Mouse (Mus musculus): ENCODE measurements around the gene Alox12b. TPM values are rescaled to one million over a fixed set of nuclear protein-coding genes. Genes with fewer than 3 reads are reported as not detected.

The Alox12b gene
- total RNA-seq, 2 experiments from 2014 or later, result 4.0 to 7.2 TPM

DNA sequence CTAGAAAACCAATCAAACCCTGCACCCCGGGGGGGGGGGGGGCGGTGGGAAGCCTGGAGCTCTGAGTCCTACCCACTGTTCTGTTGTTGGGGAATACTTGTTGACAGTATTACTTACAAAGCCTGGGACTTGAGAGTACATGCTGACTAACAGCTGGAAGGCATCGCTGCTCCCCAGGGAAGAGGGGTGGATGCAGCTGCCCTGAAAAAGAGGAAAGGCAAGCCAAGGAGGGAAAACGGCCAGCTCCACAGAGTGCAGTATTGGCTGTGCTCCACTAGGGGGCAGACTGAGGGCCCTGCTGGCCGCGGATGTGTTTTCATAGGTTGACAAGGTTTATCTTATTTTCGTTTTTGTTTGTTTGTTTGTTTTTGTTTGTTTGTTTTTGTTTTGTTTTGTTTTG lies 14.8 kb downstream of the Alox12b start:
- peak in 1 of 2 experiments; percentile 57 for DNase-seq (ENCODE audit: extremely low spot score in 1 of 2, low spot score in 1 of 2)

DNA sequence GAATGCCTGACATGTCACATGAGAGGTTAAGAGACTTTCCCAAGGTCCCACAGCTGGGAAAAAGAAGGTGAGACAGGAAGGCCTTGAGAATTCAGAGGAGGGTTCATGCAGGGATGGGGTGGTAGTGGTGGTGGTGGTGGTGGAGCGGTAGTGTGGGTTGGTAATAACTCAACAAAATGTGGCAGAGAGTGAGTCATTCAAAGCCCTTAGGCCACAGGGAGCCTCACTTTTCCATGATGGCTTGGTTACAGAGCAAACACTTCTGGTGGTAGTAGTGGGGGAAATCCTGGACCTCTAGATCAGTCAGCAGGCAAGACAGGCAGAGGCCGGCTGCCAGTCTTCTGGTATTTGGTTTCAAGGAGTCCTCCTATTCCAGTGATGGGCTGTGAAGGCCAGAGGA lies 15.8 kb downstream of the Alox12b start:
- DNase-seq (ENCODE audit: extremely low spot score in 1 of 2, low spot score in 1 of 2), result no peak

DNA sequence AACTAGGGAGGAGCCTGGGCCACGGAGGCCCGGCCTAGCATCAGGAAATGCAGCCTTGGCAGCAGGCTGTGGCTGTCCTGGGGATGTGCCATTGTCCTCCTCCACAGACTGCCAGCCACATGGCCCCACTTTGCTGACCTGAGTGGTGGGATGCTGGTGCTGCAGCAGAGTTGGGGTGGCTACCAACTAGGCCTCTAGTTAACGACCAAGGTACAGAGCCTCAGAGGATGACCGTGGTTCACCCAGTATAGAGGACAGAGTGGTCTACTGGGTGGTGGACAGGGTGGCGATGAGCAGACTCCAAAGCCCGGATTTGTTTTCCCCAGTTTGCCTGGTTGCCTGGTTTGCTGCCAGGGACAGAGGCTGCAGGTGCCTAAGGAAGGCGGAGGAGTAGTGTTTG lies 17.9 kb downstream of the Alox12b start:
- DNase-seq (ENCODE audit: extremely low spot score in 1 of 2, low spot score in 1 of 2), result no peak

DNA sequence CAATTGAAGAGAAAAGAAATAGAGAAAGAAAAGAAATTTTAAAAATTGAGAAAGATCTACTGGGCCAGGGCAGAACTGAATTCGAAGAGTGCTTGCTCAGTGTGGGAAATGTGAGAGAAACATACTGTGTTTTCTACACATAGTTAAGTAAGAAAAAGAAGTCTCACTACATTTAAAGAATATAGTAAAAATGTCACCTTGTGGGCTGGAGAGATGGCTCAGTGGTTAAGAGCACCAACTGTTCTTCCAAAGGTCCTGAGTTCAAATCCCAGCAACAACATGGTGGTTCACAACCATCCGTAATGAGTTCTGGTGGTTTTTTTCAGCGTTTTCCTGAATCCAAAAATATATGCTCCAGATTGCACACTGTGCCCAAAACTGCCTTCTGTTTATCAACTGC lies 21.7 kb downstream of the Alox12b start:
- DNase-seq (ENCODE audit: extremely low spot score in 1 of 2, low spot score in 1 of 2), result no peak

DNA sequence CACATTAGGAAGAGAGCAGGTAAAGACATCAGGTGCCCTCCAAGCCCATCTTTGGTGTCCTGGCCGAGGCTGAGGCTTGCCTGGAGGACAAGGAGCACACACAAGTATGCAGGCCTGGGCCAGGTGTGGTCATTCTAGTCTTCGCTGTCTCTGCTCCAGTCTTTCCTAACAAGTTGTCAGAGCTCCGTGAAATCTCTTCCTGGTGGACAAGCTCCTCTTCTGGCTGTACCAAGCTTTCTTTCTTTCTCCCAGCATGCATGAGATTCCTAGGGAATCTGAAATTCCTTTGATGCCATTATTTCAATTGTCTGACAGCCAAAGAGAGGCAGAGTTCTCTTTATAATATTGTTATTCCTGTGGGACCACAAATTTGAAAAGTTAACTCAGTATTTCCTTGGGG lies 22.7 kb downstream of the Alox12b start:
- DNase-seq (ENCODE audit: extremely low spot score in 1 of 2, low spot score in 1 of 2), result no peak

DNA sequence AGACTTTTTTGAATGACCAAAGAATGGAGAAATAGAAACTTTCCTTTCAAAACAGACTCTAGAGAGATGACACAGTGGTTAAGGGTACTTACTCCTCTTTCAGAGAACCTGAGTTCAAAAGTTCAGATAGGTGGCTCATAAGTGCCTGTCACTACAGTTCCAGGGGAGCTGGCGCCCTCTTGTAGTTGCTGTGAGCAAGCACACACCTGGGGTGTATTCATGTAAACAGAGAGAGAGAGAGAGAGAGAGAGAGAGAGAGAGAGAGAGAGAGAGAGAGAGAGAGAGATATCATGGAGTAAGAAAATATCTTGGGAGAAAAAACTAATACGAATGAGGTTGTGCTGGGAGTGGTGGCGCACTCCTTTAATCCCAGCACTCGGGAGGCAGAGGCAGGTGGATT lies 23.3 kb downstream of the Alox12b start:
- DNase-seq (ENCODE audit: extremely low spot score in 1 of 2, low spot score in 1 of 2), result no peak

DNA sequence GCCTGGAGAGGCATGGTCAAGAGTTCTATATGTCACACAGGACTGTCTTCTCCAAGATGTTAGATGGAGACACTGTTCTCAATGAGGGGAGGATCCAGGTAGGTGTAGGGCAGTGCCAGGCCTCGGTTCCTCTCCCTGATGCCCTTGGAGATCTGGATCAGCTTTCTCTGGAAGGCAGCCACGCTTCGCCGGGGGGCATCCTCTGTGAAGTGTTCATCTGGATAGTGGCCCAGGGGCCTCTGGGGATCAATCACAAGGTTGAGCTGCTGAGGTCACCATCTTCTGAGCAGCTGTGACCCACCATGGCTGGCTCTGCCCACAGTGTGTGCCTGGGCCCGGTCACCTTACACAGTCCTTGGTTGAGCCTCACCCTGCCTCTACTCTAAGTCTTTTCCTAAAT lies 28.2 kb downstream of the Alox12b start:
- no peak for DNase-seq (ENCODE audit: extremely low spot score in 1 of 2, low spot score in 1 of 2)

DNA sequence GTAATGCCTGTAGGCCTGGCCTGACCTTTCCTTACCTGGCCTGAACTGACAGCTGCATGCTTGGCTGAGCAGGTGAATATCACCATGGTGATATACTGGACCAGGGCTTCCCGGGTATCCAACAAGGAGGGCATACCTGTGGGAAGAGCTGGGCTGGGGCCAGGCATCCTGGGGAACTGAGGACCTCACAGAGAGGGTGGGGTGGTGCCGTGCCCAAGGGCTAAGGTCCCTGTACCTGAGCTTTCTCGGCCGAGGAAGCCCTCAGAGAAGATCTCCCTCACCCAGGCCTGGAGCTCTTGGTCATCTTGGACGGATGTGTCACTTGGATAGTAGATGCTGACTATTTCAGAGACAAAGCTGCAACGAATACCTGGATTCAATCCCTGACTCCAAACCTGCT lies 29.1 kb downstream of the Alox12b start:
- DNase-seq (ENCODE audit: extremely low spot score in 1 of 2, low spot score in 1 of 2), result no peak

DNA sequence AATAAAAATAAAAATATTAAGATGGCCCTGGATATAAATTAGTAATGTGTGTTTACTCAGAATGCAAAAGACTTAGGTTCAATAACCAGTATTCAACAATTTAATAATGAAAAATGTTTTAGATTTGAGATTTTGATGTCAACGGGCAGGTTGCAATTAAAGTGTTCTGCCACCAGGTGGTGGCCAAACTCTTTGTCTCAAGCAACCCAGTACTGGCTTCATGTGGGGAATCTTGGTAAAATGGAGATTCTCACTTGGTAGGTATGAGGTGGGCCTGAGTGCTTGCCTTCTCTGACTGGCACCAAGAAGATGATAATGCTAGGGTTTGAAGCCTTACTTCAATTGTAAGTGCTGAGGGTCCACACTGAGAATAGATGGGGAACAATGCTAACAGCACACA lies 36.1 kb downstream of the Alox12b start:
- peak in 1 of 2 experiments; percentile 47 for DNase-seq (ENCODE audit: extremely low spot score in 1 of 2, low spot score in 1 of 2)

DNA sequence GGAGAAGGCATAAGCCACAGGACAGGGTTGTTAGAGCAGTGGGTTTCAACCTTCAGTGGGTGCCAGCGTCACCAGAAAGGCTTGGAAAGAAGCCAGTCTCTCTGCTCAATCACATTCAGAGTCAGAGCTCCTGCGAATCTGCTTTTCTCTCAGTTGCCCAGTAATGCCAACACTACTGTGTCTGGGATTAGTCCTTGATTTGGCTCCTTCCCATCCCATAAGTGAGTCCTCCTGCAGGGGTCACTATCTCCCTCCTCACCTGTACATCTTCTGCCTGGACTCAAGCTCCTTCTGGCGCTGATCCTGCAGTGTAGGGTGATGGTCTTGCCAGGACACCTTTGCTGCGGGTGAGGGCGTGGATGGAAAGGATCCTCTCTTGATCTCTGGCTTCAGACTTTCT lies 40.0 kb downstream of the Alox12b start:
- DNase-seq (ENCODE audit: extremely low spot score in 1 of 2, low spot score in 1 of 2), result no peak

DNA sequence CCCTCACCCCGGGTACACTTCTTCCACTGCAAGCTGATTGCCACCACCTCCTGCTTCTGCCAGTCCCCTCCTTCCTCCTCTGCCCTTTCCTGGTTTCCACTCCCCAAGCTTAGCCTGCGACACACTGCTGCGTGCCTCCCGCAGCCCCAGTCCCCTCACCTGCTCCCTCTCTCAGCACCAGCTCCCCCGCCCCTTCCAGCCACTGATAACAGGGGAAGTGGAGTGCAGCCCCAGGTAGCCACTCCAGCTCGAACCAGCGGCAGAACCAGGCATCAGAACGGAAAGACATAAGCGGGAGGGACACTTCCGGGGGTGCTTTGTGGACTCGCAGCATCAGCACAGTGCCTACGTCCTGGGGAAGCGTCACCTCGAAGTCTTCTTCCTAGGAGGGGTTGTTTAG lies 40.4 kb downstream of the Alox12b start:
- DNase-seq (ENCODE audit: extremely low spot score in 1 of 2, low spot score in 1 of 2), result no peak

DNA sequence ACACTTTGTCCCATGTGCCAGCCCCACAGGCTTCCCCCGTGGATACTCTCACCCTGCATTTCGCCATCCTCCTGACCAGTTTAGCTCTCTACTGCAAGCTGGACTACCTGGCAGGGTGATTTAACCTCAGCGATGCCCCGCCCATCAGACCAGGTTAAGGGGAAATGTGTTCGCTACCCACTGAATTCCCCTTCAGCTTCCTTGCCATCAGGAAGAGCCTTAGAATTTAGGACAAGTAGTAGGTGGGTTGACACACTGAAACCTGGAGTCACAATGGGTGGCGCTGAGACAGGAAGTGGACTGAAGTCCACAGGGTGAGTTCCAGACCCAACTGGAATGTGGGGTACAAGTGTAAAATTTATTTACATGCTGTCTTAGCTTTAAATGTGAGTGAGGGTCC lies 41.0 kb downstream of the Alox12b start, which contains the start of gene Alox8:
TSS of gene Alox8 (minus strand) at position 101 of the 400 bp plus-strand sequence.
- no peak for DNase-seq (ENCODE audit: extremely low spot score in 1 of 2, low spot score in 1 of 2)

DNA sequence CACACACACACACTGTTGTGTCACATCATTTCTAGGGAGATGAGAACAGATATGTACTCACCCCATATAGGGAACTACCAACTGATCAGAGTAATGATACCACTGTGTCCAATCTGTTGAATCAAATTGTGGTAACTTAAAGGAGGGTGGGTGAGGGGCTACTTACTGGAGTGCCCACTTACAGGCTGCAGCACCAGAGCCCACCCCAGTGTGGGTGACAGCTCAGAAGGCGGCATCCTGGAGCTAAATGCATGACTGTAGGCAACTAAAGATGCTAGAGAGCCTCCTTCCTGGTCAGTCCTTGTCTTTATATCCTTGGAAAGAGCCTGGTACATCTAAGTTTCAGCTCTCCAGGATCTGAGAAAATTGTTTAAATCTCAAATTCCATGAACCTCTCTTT lies 42.5 kb downstream of the Alox12b start:
- no peak for DNase-seq (ENCODE audit: extremely low spot score in 1 of 2, low spot score in 1 of 2)

DNA sequence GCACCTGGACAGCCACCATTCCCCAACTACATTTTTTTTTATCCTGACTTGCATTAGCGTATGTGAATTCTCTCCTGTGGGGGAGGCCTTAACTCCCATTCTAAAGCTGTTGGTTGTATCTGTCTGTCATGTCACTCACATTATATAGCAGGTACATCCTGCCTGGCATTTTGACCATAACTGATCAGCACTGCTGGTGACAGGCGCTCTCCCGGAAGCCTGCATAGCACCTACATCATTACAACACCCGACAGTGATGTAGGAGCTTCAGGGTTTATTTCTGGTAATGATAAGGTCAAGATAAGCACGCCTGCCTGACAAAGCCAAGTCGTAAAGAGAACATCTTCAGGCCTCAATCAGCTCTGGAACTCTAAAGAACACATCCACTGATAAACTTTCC lies 43.4 kb downstream of the Alox12b start:
- no peak for DNase-seq (ENCODE audit: extremely low spot score in 1 of 2, low spot score in 1 of 2)

DNA sequence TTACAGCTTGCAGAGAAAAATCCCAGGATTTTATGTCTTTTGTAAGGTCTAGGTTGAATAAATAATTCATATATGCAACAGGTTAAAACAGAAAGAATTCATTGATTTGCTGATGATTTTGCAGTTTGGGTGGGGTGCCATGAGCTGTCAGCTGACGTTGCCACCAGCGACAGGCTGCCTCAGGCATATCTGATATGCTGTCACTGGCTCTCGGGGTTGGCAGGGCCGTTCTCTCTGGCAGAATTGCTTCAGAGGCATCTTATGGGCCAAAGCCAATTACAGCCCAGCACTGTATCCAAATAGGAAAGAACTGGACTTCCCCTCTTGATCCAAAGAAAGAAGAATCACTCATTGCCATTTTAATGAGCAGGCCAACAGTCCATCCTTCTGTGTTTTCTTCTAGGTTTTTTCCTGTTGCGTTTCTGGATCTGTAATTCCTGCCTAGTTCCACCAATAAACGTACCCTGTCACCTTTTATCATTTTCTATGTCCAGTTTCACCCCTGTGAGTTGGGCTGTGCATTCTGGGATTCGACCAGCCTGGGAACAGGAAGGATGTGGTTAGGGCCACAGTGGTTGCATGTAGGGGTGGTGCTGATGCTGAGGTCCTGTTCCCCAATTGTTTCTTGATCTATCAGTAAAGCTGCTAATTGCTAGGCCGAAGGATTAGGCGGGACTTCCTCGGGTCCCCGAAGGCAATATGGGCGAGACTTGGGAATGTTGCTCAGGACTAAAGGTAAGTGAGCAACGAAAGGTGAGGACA lies 45.9 kb downstream of the Alox12b start:
- no peak for DNase-seq (ENCODE audit: extremely low spot score in 1 of 2, low spot score in 1 of 2)

DNA sequence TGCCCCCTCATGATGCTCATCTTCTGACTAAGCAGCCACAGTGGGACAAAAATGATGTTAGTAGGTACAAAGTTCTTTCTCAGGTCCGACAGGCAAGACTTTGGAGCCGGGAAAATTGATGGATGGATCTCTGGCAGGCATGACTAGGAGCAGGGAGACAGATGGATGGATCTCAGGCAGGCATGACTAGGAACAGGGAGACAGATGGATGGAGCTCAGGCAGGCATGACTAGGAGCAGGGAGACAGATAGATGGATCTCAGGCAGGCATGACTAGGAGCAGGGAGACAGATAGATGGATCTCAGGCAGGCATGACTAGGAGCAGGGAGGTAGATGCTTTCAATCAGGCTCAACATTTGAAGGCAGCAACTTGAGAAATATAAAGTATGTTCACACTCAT lies 54.6 kb downstream of the Alox12b start:
- peak in 1 of 2 experiments; percentile 21 for DNase-seq (ENCODE audit: extremely low spot score in 1 of 2, low spot score in 1 of 2)

DNA sequence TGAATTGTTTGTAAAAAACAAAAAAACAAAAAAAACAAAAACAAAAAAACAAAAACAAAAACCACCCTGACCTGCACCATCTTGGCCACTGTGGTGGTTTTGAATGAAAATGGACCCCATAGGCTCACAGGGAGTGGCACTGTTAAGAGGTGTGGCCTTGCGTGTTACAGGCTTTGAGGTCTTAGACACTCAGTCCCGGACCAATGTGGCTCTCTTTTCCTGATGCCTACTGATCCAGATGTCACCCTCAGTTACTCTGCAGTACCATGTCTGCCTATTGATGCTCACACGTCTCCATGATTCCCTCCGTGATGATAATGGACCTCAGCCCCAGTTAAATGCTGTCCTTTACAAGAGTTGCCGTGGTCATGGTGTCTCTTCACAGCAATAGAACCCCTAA lies 60.6 kb downstream of the Alox12b start:
- no peak for DNase-seq (ENCODE audit: extremely low spot score in 1 of 2, low spot score in 1 of 2)

DNA sequence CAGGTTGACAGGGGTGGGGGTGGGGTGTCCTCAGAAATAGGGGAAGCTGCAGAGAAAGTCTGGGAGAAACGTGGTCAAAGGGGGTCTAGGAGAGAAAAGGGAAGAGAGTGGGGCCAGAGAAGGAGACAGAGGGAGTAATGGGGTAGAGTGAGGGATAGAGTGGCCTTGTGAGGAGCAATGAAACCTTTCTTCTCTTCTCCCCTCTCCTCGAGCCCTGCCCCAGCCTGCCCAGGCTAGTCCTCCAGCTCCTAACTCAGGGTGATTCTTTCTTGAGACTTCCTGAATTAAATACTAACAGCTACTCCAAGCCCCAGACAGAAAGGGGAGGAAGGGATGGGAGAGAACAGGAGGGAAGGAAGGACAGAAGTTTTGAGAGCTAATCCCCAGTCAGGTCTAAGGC lies 61.9 kb downstream of the Alox12b start:
- DNase-seq (ENCODE audit: extremely low spot score in 1 of 2, low spot score in 1 of 2), result no peak

Other genes starting within 250 kb of the Alox12b start
- not detected for gene Odf4, start 229.9 kb upstream of the Alox12b start, total RNA-seq (2021)
- gene Arhgef15, start 199.5 kb upstream of the Alox12b start, total RNA-seq (2021), result 1 to 10 TPM; 5.8 to 6.9 TPM
- gene Slc25a35, start 188.9 kb upstream of the Alox12b start, total RNA-seq (2021), result 1 to 10 TPM; 4.4 to 7.6 TPM
- gene Rangrf, start 181.8 kb upstream of the Alox12b start, total RNA-seq (2021), result 10 to 100 TPM; 15.1 to 18.1 TPM
- 10 to 100 TPM; 18.9 to 29.3 TPM for gene Pfas, start 148.5 kb upstream of the Alox12b start, total RNA-seq (2021)
- gene Ctc1, start 141.1 kb upstream of the Alox12b start, total RNA-seq (2021), result 10 to 100 TPM; 35.5 to 36.0 TPM
- 1 to 10 TPM in 1 of 2 experiments, under 1 TPM in 1; 0.85 to 1.0 TPM for gene Aurkb, start 111.3 kb upstream of the Alox12b start, total RNA-seq (2021)
- 10 to 100 TPM; 27.4 to 31.4 TPM for gene Borcs6, start 97.3 kb upstream of the Alox12b start, total RNA-seq (2021)
- gene Tmem107, start 86.2 kb upstream of the Alox12b start, total RNA-seq (2021), result 10 to 100 TPM; 21.1 to 21.6 TPM
- gene Vamp2, start 68.5 kb upstream of the Alox12b start, total RNA-seq (2021), result 1,000 to 10,000 TPM in 1 of 2 experiments, 100 to 1,000 TPM in 1; 978 to 1,010 TPM
- 10 to 100 TPM; 70.1 to 89.0 TPM for gene Per1, start 61.8 kb upstream of the Alox12b start, total RNA-seq (2021)
- gene Hes7, start 36.6 kb upstream of the Alox12b start, total RNA-seq (2021), result under 1 TPM; 0.80 to 0.96 TPM
- gene 9130213A22Rik, start 34.4 kb upstream of the Alox12b start, total RNA-seq (2021), result under 1 TPM; 0.68 to 0.89 TPM
- 1 to 10 TPM; 5.2 to 6.8 TPM for gene Aloxe3, start 31.1 kb upstream of the Alox12b start, total RNA-seq (2021)
- 1 to 10 TPM; 6.0 to 8.2 TPM for gene Alox8, start 40.9 kb downstream of the Alox12b start, total RNA-seq (2021)
- 1 to 10 TPM; 1.7 TPM for gene Gucy2e, start 80.0 kb downstream of the Alox12b start, total RNA-seq (2021)
- gene Cntrob, start 166.8 kb downstream of the Alox12b start, total RNA-seq (2021), result 10 to 100 TPM; 11.2 to 15.6 TPM
- 10 to 100 TPM; 63.5 to 68.4 TPM for gene Trappc1, start 167.0 kb downstream of the Alox12b start, total RNA-seq (2021)
- 10 to 100 TPM; 23.3 to 24.4 TPM for gene Kcnab3, start 169.3 kb downstream of the Alox12b start, total RNA-seq (2021)
- 100 to 1,000 TPM; 103 to 110 TPM for gene Rnf227, start 183.5 kb downstream of the Alox12b start, total RNA-seq (2021)
- 100 to 1,000 TPM; 504 to 538 TPM for gene Chd3, start 212.4 kb downstream of the Alox12b start, total RNA-seq (2021)
- gene Naa38, start 238.5 kb downstream of the Alox12b start, total RNA-seq (2021), result 100 to 1,000 TPM; 100 to 116 TPM
- 10 to 100 TPM; 40.8 to 43.6 TPM for gene Cyb5d1, start 238.6 kb downstream of the Alox12b start, total RNA-seq (2021)
- gene Tmem88, start 241.2 kb downstream of the Alox12b start, total RNA-seq (2021), result 1 to 10 TPM; 2.5 TPM